Mouse (Mus musculus): ENCODE measurements around the gene Sptbn4.

Gene Sptbn4

DNA sequence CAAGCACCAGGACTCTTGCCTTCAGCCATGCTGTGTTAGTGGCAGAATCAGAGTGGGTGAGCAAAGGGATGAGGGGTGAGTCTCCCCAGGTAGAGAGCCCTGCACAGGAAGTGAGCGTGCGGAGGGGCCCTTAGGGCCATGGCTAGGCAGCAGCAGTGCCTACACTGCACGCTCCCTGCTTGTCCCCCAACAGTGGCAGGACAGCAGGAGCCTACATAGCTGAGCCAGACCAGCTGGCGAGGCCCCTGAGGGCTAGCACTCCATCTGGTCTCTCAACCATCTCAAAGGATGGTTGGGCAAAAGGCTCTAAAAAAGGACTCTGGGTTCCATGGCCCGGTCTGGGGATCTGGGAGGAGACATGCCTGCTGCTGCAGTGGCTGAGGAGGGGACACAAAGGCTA lies 63.4 kb downstream of the Sptbn4 start:
- DNase-seq (ENCODE audit: low spot score in 2 of 2), result no peak

DNA sequence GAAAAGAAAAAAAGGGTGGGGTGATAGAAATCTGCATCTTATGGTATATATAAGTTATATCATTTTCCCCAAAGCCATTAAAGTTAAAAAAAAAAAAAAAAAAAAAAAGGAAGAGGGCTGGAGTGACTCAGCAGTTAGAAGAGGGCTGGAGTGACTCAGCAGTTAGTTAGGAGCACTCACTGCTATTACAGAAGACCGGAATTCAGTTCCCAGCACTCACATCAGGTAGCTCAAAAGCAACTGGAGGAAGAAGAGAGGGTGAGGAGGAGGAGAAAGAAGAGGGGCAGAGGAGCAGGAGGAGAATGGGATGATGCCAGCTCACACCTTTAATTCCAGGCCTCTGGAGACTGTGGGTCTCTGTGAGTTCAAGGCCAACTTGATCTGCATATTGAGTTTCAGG lies 64.3 kb downstream of the Sptbn4 start:
- no peak for DNase-seq (ENCODE audit: low spot score in 2 of 2)

DNA sequence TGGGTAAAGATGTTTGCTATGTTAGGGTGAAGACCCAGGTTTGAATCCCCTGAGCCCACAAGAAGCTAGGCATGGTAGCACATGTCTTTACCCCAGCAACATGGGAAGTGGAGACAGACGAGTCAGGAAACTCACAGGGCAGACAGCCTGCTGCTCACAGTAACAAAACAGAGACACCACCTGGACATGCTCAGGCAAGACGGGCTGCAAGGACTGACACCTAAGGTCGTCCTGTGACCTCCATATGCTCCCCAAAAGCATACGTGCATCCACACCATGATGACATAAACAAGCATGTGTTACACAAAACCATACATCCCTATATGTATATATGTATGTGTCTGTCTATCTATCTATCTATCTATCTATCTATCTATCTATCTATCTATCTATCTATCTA lies 65.9 kb downstream of the Sptbn4 start:
- DNase-seq (ENCODE audit: low spot score in 2 of 2), result no peak

DNA sequence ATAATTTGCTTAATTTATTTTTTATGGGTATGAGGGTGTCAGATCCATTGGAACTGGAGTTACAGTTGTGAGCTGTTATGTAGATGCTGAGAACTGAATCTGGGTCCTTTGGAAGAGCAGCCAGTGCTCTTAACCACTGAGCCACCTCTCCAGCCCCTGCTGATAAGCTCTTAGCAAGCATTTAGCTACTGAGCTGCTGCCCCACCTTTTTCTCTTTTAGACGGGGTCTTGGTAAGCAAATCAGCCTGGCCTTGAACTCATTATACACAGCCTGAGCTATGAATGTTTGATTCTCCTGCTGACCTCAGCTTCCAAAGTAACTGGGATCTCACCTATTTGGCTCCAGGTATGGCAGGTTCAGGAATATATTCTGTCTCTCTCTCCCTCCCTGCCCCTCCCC lies 66.5 kb downstream of the Sptbn4 start:
- no peak for DNase-seq (ENCODE audit: low spot score in 2 of 2)

DNA sequence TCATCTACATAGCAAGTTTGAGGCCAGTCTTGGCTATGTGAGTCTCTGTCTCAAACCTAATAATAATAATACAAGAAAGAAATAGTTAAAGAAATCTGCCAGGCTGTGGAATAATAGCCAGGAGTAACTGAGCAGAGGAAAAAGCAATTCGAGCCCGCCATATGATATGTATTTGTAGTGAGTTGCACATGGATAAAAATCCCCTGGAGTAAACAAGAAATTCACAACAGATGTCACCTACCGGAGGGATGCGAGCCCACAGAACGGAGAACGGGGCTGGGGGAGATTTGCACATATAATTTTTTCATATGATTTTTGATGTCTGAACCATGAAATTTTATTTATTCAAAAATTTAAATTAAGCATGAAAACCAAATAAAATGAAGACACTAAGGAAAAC lies 67.7 kb downstream of the Sptbn4 start:
- DNase-seq (ENCODE audit: low spot score in 2 of 2), result no peak

DNA sequence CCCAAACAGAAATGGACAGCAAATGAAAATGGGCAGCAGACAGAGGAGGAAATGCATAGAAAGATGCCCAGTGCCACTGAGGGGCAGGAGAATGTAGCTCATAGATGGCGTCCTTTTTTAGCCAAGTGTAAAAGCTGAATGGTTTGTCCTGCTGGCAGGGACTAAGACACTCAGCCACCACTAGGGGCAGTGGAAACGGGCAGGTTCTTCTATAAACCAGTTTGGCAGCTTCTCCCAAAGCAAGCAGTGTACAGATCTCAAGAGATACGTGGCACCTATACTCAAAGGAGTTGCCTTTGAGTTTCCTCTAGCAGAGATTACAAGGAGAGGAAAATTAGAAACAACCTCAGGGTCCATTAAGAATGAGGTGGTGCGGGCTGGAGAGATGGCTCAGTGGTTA lies 69.1 kb downstream of the Sptbn4 start:
- DNase-seq (ENCODE audit: low spot score in 2 of 2), result no peak

DNA sequence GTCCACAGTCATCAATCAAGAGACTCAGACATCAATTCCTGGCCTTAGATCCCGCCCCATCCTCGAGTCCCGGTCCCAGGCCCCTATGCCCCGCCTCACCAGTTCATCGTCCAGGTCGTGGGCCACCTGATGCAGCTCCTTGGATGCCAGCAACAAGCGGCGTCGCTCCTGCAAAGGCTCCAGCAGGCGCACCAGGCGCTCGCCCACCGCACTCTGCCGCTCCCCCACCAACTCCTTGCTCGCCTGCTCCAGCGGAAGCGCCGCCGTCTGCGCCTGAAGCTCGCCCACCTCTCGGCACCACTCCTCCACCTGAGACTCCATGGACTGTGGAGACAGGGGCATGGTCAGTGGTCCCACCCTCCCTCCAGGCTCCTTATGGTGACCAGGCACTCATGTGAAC lies 72.2 kb downstream of the Sptbn4 start:
- peak; percentile 65 to 71 for DNase-seq (ENCODE audit: low spot score in 2 of 2)

DNA sequence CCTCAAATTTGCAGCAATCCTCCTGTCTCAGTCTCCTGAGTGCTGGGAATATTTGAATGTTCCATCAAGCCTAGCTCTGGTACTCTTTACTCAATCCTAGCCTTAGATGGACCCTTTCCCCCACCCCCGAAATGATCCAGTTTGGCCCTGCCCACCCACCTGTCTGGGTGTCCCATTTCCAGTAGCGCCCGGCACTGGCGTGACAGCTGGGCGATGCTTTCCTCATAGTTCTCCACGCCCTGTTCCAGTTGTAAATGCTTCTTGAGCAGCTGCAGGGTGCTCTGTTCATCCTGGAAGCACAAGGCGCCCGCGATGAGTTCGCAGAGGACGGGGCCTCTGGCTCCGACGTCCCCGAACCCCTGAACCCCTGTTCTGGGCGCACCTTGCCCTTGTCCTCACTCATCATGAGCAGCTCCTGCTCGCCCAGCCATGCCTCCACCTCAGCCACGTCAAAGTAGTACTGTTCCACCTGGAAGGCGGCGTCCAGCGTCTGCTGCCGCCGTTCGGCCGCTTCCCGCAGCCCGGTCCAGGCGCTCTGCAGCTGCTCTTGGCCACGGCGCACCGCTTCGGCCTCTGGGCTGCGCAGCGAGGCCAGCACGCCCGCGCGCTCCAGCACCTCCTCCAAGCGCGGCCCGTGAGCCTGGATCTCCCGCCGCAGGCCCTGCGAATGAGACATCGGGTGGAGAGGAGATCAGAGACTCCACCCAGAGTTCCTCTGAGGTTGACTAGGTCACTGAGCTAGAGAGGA lies 75.6 kb downstream of the Sptbn4 start:
- no peak for DNase-seq (ENCODE audit: low spot score in 2 of 2)

DNA sequence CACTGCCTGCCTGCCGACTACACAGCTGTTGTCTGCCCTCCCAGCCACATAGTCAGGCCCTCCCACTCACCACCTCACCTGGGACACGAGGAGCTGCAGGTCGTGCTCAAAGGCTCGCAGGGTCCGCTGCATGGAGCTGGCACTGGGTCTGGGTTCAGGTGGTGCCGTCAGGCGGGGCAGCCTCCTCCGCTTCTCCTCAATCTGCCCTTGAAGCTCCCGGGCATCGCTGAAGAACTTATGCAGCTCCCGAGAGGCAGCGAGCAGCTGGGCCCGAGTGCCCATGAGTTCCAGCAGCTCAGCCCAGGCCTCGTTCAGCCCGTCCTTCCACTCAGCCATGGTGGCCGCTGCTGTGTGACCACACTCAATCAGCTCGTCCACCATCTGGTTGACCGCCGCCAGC lies 78.4 kb downstream of the Sptbn4 start:
- no peak for DNase-seq (ENCODE audit: low spot score in 2 of 2)

DNA sequence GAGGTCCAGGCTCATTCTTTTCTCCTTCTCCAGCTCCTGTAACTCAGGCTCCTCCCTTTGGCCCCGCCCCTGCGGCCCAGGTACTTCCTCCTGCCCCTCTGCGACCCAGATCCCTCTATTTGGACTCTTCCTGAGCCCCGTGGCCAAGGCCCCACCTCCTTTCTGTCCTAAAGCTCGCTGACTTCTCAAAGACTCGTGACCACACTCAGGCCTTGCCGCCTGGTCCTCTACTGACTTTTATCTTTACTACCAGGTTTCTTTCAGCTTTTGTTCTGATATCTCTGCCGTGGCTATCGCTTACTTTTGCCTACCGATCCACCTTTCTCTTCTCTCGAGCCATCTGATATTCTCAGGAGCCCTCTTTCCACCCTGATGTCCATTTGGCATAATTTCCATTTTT lies 79.5 kb downstream of the Sptbn4 start:
- no peak for DNase-seq (ENCODE audit: low spot score in 2 of 2)

DNA sequence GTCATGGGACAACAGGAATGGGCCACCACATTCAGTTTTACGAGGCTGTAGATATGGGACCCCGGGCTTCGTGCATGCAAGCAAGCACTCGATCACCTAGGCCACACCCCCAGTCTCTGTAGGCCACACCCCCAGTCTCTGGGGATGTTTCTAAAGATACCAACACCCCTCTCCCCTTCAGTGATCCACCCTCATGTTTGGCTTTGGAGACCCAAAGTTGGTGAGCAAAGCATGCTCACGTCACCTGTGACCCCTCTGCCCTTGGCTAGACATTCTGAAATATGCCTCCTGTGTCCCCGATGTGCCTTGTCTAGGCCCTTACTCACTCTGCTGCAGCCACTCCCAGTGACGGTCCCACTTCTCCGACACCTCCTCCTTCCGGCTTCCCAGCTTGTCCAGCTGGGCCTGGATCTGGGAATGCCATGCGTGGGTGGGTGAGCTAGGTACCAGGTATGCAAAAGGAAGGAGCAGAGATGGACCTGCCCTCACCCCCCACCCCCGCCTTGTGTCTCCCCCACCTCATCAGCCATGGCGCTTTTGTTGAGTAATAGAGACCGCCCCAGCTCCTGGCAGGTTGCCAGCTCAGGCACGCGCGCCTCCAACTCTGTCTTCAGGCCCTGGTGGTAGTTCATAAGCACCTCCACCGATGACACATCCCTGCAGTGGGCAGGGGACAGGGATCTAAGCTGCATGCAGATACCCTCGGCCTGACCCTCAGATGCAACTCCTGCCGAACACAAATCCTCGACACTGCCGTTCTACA lies 81.2 kb downstream of the Sptbn4 start:
- peak; percentile 69 to 72 for DNase-seq (ENCODE audit: low spot score in 2 of 2)

DNA sequence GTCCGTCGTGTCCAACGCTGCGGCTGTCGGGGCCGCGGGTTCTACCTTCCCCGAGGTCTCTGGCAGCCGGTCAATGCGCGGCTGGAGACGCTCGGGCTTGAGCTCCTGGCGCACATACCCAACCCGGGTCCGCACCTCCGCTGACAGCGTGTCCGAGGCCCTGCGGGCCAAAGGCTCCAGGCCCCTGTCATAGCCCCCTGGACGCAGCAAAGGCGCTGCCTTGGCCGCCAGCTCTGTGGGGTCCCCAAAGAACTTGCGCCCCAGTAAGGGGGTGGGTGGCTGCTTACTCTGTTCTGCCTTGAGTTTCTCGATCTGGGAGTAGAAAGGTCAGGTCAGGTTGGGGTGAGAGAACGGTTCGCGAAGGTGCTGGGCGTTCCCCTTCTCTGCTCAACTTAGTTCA lies 83.1 kb downstream of the Sptbn4 start:
- no peak for DNase-seq (ENCODE audit: low spot score in 2 of 2)

DNA sequence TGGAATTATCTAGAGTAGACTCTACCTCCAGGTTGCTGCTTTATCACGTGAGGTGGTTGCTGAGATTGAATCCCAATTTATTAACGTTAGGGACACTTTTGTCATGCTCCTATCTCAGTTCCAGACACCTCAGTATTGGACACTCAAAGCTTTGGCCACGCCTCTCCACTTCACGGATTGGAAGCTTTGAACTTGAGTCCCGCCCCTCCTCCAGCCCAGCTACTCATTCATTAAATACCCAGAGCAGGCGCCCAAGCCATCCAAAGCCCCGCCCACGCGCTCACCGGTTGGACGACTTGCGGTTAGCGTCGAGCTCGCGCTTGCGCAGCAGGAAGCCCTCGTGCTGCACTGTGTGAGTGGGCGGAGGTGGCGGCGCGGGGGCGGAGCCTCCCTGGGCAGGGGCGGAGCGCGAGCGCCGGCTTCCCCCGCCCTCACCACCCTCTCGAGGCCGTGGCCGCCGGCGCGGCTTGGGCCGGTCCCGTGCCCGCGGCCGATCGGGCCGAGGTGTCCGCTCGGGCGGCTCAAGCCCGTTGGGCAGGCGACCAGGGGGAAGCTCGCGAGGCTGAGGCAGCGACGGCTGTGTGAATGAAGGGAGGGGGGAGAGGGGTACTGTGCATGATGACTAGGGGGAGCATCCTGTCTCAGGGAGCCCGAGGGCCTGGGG lies 86.1 kb downstream of the Sptbn4 start:
- DNase-seq (ENCODE audit: low spot score in 2 of 2), result peak; percentile 97 to 99

DNA sequence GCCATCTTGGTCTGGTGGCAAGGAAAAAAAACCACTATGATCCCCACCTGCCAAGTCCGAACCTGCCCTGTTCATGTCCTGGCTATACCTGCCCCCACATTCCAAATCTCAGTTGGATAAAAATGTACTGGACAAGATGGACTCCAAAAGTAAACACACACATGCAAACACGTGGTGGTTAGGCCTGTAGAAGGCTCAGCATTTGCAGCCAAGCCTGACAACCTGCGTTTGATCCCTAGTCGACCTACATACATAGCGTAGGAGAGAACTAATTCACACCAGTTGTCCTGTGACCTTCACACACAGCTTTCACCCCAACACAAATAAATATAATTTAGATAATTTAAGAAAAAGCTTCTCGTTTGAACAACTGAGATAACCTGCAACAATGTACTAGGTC lies 86.7 kb downstream of the Sptbn4 start:
- no peak for DNase-seq (ENCODE audit: low spot score in 2 of 2)

DNA sequence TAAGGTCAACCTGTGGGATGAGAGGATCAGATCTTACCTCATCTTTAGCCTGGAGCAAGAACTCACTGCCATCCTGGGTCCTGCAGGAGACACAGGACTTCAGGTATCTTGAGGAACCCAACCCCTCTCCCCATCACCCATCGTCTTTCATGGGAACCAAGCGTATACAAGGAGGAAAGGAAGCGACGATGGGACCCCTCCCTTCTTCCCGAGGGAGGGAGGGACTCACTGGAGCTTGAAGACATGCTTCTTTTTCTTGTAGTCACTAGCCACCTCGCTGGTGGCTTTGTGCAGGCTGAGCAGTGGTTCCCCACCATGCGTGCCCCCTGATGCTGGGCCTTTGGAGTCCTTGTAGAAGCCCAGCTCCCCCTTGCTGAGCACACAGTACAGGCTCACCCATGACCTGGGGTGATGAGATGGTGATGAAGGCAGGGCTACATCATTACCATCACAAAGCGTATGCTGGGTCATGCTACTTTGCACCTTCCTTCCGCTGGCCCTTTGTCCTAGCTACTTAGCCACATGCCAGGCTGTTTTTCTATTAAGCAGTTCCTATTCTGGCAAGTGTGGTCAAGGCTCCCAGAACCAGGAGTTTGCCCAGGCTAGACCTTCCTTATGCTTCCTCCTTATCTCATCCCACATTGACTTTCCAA lies 87.7 kb downstream of the Sptbn4 start:
- no peak for DNase-seq (ENCODE audit: low spot score in 2 of 2)

DNA sequence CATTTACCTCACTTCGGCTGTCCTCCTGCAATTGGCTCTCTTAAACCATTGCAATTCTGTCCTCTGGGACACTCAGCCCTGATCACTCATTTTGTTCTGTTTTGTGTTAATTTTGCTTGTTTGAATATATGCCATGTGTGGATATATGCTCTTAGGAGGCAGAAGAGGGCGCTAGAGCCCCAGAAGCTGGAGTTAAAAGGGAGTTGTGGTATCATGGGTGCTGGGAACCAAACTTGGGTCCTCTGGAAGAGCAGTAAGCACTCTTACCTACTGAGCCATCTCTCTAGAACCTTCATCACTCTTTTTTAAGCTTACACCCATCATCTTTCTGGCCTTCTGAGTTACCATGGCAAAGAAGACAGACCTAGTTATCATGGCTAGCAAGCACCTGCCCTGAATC lies 88.3 kb downstream of the Sptbn4 start:
- no peak for DNase-seq (ENCODE audit: low spot score in 2 of 2)

DNA sequence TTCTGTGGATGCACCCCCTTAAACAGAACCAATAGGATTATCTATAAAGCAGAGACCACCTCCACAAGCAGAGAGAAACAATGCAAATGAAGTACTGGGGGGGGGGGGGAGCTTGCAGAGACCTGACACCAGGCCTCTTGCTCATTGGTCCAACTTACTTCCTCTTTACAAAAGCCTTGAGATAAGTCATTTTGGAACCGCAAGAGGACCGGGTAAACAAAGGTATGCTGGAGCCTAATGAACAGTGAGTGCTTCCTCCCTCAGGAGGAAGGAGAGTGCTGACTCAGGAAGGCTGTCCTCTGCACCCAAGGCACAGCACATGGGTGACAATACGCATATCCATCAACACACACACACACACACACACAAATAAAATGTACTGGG lies 89.9 kb downstream of the Sptbn4 start:
- DNase-seq (ENCODE audit: low spot score in 2 of 2), result no peak

DNA sequence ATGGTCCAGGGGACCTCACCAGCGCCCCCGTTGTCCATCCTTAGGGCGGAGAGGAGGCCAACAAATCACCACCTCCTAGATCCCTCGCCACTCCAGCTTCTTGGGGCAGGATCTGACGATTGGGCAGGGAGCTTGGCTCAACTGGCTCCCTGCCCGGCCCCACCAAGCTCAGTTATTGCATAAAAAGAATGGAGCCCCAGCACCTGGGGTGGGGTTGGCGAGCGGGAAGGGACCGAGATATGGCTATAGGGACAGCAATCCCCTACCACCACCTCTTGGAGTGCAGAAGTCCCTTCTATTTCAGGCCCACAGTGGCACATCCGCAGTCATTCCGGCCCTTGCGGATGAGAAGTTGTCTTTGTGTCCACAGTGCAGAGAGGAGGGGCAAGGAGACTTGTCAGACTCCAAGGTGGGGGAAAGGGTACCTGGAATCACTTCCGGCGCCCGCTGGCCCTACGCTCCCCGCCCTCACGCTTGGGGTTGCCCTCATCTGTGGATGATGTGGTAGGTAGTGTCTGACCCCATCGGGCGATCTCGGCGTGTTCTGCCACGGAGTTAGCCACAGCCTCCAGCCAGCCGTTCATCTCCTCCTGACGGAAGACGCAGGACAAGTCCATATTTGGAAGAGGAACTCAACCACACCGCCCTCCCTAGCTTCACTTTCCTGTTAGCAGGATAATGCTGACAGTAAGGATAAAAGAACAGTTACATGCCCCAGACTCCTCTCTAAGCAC lies 90.5 kb downstream of the Sptbn4 start, which contains the start of gene Gm20479:
Gene Gm20479 (minus strand): TSS at position 559 of the 734 bp plus-strand sequence.
- no peak for DNase-seq (ENCODE audit: low spot score in 2 of 2)

DNA sequence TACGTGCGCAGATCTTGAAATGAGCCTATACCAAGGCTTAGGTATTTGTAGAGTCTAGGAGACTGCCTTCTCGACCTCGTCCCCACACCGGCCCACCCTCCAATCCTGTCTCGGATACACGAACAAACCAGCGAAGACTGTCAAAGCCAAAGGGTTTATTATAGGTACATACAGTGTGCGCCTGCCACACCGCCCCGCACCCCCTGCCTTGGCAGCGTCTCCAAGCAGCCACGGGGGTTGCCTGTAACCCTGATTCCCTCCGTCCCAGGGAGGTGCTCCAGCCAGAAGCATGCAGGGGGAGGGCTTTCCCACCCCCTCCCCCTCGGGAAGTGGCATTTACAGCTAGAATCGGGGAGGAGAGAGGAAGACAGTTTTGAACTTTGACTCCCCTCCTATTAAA lies 91.2 kb downstream of the Sptbn4 start:
- no peak for DNase-seq (ENCODE audit: low spot score in 2 of 2)

DNA sequence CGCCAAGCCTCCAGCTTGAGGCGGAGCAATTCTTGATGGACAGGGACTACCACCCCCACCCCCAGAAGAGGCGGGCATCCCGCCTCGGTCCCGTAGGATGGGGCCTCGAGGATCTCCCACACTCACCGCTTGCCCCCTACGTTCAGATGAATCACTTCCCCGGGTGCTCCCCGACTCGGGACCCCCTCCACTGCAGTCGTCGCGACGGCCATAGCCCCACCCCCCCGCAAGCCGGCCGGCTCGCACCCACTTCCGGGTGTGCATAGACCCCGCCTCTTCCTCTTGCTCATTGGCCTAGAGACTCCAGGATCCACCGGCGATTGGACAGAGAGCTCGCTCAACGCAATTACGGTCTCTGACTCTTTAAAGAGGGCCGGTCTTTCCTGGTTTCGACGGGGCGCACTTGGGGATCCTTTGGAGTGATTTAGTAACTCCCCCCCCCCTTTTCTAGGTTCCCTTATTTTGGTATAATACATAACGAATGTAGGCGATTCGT lies 91.7 kb downstream of the Sptbn4 start, which contains the start of gene Shkbp1:
Gene Shkbp1 (minus strand): TSS at position 275 of the 496 bp plus-strand sequence.
- DNase-seq (ENCODE audit: low spot score in 2 of 2), result peak; percentile 86 to 88

DNA sequence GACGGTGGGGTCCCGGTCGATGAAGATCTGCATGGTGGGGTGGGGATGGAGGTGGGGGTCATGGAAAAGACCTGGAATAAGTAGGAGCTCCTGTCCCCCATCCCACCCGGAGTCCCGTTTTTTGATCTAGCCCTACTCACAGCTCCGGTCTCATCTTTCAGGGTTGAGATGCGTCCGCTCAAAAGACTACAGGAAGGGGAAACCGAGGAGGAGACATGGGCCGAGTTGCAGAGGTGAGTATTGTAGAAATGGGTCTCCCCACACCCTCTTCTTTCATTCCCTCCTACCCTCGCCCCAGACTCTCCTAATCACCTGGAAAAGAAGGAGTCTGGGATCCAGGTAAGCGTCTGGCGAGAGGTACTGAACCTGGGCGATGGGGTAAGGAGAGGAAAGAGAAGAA lies 92.2 kb downstream of the Sptbn4 start:
- no peak for DNase-seq (ENCODE audit: low spot score in 2 of 2)
